Mouse (Mus musculus): Measurements from ENCODE around the gene Cdk1.

Cdk1 gene

DNA sequence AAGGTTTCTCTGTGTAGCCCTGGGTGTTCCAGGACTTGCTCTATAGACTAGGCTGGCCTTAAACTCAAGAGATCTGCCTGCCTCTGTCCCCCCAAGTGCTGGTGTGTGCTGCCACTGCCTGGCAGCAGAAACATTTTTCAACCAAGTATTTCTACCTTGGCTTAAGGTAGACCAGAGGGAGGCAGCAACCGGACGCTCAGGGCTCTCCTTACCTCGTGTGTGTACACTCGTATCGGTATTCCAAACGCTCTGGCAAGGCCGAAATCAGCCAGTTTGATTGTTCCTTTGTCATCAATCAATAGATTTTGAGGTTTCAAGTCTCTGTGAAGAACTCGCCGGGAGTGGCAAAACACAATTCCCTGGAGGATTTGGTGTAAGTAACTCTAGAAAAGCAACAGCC, 10.4 kb downstream of the Cdk1 start:
- no peak for DNase-seq

DNA sequence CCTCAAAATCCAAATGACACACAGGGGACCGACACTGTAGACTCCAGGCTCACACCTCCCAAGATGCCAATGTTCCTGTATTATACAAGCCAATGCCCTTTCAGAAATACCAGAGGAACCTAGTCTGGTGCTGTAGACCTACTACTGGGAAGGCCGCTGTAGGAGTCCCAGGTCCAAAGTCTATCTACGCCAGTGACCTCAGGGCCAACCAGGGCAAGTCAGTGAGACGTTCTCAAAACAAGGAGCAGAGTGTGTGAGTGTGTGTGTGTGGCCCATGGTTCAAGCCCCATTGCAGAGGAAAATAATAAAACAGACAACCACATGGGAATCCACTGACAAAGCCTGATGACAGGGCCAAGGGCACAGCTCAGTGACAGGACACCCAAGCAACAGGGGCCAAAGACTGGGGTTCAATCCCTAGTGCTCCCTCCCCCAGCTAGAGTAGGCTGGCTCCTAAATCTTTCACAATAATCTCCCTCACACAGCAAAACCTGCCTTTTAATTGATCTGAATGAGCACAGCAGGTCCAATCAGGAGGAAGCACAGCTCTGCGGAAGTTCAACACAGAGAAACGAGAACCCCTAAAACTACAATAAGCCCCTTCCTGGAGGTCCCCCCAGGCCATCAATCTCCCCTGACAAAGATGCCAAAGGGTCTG, 11.0 kb downstream of the Cdk1 start:
- no peak for DNase-seq

DNA sequence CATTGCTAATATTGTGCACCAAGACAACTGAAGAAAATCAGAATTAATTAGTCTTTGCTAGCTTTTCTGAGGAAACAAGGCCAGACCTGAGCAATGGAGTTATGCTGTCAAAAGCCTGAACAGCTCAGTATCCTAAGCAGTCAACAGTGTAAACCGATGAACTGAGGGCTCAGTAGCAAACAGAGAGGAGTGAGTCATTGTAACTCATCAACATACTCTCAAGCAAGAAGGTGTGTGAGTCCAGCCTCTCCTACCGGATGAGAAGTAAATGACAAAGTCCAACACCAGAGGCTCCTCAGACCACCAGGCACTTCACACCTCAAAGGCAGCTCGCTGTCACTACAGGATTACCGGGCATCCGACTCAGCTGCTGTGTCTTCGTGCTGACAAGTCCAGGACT, 12.7 kb downstream of the Cdk1 start:
- DNase-seq, result no peak

DNA sequence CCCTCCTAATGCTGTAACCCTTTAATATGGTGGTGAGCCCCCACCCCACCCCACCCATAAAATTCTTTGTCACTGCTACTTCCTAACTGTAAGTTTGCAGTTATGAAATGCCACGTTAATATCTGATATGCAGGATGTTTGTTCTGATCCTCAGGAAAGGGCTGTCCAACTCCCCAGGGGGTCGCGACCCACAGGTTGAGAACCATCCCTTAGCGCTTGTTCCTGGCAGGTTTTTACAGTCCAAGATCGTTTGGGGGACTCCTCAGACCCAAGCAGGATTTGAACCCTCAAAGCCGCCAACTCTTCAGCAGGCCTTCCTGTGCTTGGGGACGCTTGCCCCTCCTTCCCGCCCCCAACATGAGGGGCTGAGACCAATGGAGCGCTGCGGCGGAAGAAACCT, 16.5 kb downstream of the Cdk1 start:
- no peak for DNase-seq

- DNase-seq, result no peak
These were observed 17.1 kb downstream of the Cdk1 start for GRCm38 (mm10) chr10:69335611-69336010.

DNA sequence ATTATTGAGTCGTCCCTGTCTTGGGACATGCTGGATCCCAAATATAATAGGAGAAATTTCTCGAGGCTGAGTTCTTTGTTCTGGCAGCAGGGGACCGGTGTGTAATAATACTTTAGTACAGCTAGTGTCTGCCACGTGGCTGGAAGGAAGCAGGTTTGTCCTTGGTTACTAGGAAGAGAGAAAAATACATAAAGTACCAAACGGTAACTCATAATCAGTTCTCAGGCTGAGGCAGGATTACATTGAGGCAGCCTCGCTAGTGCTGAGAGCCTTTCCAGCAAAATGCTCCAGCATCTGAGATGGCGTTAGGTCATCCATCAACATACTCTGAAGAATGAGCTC, 17.6 kb downstream of the Cdk1 start:
- DNase-seq, result no peak

DNA sequence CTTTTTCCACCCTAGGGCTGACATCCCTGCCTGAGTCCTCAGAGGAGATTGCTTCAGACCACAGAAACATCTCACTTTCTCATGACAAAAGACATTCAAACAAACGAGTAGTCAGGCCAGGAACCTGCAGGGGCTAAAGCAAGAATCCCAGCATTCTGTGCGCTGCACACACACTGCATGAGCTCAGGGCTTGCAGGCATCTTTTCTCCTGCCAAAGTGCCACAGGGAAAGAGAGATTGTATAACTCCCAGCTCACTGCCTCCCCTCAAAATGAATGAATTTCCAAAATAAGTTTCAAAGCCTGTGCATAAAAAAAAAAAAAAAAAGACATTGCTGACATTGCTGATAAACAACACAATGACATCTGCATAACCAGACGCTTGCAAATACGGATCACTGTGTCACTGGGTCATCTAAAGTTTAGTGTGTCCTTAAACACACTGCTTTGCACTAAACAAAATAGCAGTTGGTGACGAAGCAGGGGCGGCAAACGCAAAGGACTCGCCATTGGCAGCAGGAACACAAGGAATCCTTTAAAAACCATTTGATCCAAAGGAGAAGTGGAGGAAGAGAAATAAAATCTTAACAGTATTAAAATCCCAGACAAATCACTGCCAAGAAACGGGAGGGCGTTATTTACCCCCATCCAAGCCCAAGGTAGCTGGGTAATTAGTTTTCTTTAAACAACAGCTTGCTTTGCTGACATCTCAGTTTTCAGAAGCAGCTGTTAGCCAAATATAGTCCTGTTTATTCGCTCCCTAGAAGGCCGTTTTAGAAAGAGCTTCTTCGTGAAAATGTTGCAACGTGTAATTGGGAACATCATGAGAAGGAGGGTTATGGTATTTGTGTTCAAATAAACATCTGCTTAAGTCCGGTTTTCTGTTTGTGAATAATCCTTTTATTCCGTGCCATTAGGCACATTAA, 18.2 kb downstream of the Cdk1 start:
- no peak for DNase-seq

DNA sequence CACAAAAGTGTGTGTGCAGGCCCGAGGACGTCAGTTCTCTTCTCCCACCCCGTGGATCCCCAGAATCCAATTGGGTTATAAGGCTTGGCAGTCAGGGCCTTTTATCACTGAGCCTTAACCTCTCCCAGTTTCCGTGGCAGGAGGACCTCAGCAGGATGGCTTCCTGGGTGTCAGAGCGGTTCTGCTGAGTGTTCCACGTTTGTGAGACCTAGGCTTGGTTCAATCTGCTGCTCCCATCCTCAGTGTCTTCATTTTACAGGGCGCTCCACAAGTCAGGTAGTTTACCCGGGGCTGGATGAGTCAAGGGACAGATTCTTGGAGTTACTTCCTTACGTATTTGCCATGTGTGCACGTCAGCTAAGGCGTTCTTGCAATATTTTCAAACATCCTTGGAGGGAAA, 19.5 kb downstream of the Cdk1 start:
- no peak for DNase-seq

DNA sequence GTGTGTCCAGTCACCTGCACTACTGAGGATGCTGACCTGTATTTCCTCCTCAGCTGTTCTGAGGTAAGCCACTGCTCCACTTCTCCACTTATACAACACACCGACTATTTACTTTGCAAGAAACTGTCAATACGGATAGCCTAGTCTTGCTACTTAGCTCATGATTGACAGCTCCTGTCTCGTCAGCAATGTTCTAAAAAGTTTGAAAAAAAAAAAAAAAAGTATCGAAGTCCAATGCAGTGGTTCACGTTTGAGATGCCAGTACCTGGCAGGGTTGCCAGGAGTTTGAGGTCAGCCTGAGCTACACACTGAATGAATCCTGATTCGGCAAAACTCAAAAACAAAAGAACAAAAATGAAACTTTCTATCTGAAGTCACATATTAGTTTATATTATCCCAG, 21.5 kb downstream of the Cdk1 start:
- no peak for DNase-seq

- DNase-seq, result no peak
These were observed 24.1 kb downstream of the Cdk1 start for GRCm38 (mm10) chr10:69328656-69329046.

- no peak for DNase-seq
These were observed 24.6 kb downstream of the Cdk1 start for GRCm38 (mm10) chr10:69328029-69328655.

DNA sequence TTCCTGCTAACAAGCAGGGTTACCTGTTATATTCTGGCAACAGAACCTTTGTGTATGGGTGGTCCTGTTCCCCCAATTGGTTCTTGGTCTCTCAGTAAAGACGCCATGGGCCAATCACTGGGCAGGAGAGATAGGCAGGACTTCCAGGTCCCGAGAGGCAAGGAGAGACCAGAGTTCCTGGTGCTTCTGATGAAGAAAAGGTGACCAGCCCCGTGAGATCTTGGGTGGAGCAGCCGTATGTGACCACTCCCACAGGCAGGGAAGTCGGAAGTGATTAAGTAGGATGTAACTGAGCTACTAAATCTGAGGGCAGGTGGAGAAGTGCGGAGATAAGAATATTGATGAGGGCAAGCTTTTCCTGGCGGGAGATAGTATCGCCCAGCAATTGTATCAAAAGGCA, 25.4 kb downstream of the Cdk1 start:
- DNase-seq, result no peak

DNA sequence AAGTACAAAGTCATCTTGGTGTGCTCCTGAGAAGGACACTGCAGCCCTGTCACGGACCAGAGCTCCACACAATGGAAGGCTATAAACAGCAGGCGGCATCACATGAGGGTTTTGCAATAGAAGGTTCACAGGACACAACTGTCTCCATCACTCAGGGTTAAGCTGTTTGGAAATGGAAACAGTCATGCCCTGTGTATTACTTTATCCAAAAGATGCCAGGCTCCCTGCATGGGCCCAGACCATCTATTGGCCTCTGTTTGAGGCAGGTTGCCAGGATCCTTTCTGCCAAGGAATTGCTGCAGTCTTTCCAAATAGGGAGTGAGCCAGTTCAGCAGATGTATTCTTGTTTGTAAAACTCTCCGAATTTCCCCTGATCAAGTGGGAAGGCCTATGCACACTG, 26.3 kb downstream of the Cdk1 start:
- peak; percentile 96 for DNase-seq

- no peak for DNase-seq
These were observed 27.9 kb downstream of the Cdk1 start for GRCm38 (mm10) chr10:69324816-69325215.

DNA sequence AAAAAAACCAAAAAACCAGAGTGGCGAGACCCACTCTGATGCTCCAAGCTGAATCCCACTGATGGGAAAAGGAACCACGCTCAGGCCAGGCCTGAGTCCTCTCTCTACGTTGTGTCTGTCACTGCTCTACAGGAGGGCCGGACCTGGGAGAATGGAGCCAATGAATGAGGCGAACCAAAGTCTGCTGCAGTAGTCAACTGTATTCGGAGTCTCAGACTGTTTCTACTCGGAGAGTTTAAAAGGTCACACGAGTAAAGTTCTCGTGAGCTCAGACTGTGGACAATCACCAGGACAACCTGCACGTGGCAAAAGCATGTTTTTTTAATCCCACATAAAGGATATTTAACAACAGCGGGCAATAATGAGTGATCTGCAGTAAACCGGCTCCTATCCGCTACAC, 28.8 kb downstream of the Cdk1 start:
- no peak for DNase-seq

DNA sequence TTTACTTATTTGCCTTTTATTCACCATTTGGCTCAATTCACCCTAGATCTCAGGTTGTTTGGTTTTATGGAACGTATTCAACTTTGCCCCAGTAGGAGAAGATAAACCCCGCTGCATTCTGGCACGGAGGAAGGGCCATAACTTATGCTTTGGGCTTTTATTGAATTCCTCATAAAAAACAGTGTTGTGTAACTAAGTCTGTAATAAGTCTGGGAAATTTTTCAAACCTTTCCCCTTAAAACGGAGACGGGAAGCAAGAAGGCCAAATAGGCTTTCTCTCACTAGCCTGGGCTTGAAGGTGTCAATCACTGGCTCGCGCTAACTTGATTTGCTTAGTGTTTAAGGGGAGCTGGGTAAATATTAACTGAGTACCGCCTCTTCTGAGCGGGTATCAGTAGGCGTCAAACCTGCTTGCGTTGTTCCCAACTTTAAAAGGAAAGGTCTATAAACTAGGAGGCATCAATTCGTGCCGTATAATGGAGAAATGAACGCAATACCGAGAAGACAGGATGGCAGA, 31.2 kb downstream of the Cdk1 start:
- no peak for DNase-seq

GRCm38 (mm10) chr10:69320667-69321518, 31.8 kb downstream of the Cdk1 start:
- peak; percentile 91 to 93 for DNase-seq

DNA sequence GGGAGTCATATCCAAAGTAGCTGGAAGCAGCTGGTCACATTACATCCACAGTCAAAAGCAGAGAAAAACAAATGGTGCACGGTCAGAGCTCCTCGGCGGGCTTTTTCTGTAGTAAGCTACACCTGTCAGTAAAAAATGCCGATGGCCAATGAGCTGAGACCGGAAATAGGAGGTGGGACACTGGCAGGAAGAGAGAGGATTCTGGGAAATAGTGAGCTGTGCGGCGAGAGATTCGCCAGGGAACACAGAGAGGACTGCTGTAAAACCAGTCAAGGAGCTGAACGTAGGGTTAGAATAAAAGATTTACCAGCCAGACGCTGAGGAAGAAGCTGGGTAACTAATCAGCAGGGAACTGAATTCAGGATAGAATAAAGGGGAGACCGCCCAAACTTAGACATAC, 34.2 kb downstream of the Cdk1 start:
- no peak for DNase-seq

- DNase-seq, result no peak
These were observed 38.8 kb downstream of the Cdk1 start for GRCm38 (mm10) chr10:69313944-69314343.

- no peak for DNase-seq
These were observed 40.9 kb downstream of the Cdk1 start for GRCm38 (mm10) chr10:69311867-69312266.

- no peak for DNase-seq
These were observed 43.6 kb downstream of the Cdk1 start for GRCm38 (mm10) chr10:69309109-69309508.

- peak; percentile 76 to 83 for DNase-seq
These were observed 45.7 kb downstream of the Cdk1 start for GRCm38 (mm10) chr10:69307067-69307466.

DNA sequence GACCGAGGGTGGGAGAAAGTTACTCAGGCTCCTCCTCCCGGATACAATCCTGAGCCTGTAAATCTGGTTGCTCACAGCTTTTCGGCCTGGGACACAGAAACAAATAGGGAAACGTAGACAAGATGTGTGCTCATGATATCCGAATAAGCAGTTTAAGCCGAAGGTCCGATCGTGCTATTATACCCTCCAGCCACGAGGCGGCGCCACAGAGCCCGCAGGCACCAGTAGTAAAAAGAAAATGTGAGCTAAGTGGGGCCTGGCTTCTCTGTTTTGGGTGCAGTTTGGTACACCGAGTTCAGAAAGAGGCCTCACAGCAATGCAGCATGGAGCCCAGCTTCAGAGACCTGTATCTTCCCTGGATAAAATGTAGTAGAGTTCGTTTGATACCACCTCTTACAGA, 46.5 kb downstream of the Cdk1 start:
- DNase-seq, result peak; percentile 46 to 55
